Mouse (Mus musculus) forebrain, postnatal 0 days (tissue): ENCODE measurements around the gene Gh. TPM values are rescaled to one million over a fixed set of nuclear protein-coding genes. Genes with fewer than 3 reads are reported as not detected.
"Not testable (repeated sequence)": the region's sequence is repeated elsewhere in the genome, so short reads cannot be mapped to it uniquely, and the experiment has no call there.

Source experiments
- ATAC-seq: fragments of 200-750 bp; cut with Nextera tagmentation; 2 replicates; pipeline ENCODE4 v1.8.0; 2017; ENCODE audit warnings: mild to moderate bottlenecking, moderate library complexity
- DNase-seq: peaks from one replicate; pipeline ENCODE4 v3.0.0-alpha.2; 2015
- H3K27ac ChIP-seq: fragments of 300-500 bp; sonication (generic); 2 replicates; pipeline ENCODE4 v1.5.1; 2014; ENCODE audit warnings: low read depth, mild to moderate bottlenecking, antibody characterized with exemption, low read length, moderate library complexity, mixed read lengths
- H3K27me3 ChIP-seq: fragments of 300-500 bp; sonication (generic); 2 replicates; pipeline ENCODE4 v1.6.1; 2014; ENCODE audit warnings: mild to moderate bottlenecking, low read length, mixed read lengths; ENCODE audit not compliant: insufficient read depth
- H3K36me3 ChIP-seq: fragments of 300-500 bp; sonication (generic); 2 replicates; pipeline ENCODE4 v1.6.1; 2014; ENCODE audit warnings: mild to moderate bottlenecking, moderate library complexity; ENCODE audit not compliant: insufficient read depth
- H3K4me1 ChIP-seq: fragments of 300-500 bp; sonication (generic); 2 replicates; pipeline ENCODE4 v1.6.1; 2014; ENCODE audit warnings: antibody characterized with exemption; ENCODE audit not compliant: insufficient read depth
- H3K4me2 ChIP-seq: fragments of 300-500 bp; sonication (generic); 2 replicates; pipeline ENCODE4 v1.6.1; 2014; ENCODE audit warnings: low read depth, mild to moderate bottlenecking, moderate library complexity
- H3K4me3 ChIP-seq: fragments of 300-500 bp; sonication (generic); 2 replicates; pipeline ENCODE4 v1.5.1; 2014; ENCODE audit warnings: low read depth, low read length, mixed read lengths
- H3K9ac ChIP-seq: fragments of 300-500 bp; sonication (generic); 2 replicates; pipeline ENCODE4 v1.6.1; 2014; ENCODE audit warnings: mild to moderate bottlenecking
- H3K9me3 ChIP-seq: fragments of 300-500 bp; sonication (generic); 2 replicates; pipeline ENCODE4 v1.6.1; 2016; ENCODE audit warnings: low read length
- CTCF ChIP-seq: sonication (generic); IDR thresholded peaks from 2 replicates; pipeline ENCODE4 v1.5.1; 2016; ENCODE audit warnings: antibody characterized with exemption, control low read depth, low read depth
- WGBS: fragments of 180-500 bp; shearing (Covaris S2); extraction: QIAGEN DNeasy Blood & Tissue Kit; methylation state at CpG from one replicate; pipeline ENCODE4 v1.1.7; 2014; 5-methylcytosine and 5-hydroxymethylcytosine counted together
- polyA plus RNA-seq: library from polyadenylated mRNA; unstranded; fragments of >200 nt; fragmentation: Nextera tagmentation; extraction: Ambion mirVana; gene quantifications from 2 replicates; pipeline ENCODE4 v1.2.1, GENCODE M21; 2015
- total RNA-seq: library from RNA; depleted of rRNA; stranded (reverse); fragments of >200 nt; gene quantifications from 2 replicates; pipeline ENCODE4 v1.2.3, GENCODE M21; 2014; rRNA removed

Gene Gh
- total RNA-seq = not detected in 2 replicates
- polyA plus RNA-seq = not detected in 2 replicates

DNA sequence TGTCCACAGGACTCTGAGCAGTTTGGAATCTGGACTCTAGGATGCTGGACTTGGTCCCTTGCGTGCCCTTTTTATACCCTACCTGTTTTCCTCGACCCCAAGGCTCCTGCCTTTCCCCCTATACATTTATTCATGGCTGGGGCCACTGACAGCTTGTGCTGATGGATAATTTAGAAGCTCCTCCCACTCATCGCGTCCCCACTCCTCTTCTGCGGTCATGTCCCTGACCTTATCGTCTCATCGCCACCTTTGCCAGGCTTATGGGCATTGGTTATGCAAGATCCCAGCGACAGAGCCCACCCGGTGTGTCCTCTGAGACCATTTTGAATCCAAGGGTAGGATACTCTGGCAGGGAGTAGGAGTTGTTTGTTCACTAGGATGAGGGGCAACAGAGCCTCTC lies at the start of gene Gh:
Gene Gh, minus strand, starts transcription at position 101 of the 400 bp plus-strand sequence.
- DNase-seq = no peak
- no peak for TF ChIP-seq CTCF
- Histone ChIP-seq H3K4me2 (no peak within 1 kb of the TSS), H3K9ac (no peak within 1 kb of the TSS), H3K4me1 (no peaks in the 10 kb centered on the region), H3K9me3 (no peaks in the 10 kb centered on the region), H3K36me3 (no peaks in the 10 kb centered on the region), H3K27me3 (no peaks in the 10 kb centered on the region), H3K27ac (no peak within 1 kb of the TSS), H3K4me3 (no peak within 1 kb of the TSS)
- 85% methylated on average over 9 of the region's 9 CpGs for WGBS
- no peak for ATAC-seq

DNA sequence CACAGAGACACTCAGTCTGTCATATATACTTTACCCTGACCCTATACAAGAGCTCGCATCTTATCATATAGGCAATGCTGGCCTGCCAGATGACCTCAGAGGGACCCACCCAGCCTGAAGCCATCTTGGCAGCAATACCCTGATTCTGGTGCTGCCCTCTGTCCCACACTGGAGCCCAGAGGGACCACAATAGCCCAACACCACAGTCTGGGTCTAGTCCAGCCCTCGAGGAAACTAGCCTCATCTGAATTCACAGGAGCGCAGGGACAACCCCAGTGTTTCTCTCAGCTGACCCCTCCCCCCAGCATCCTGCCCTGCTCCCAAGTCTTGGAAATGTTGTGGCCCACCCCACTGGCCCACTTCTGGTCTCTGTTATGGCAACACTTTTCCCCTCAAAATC lies 49.6 kb upstream of the Gh start:
- no peaks in the 10 kb centered on the region for H3K9me3 ChIP-seq
- H3K9ac ChIP-seq = no peak overlapping the region
- DNase-seq = no peak
- H3K4me3 ChIP-seq = no peak overlapping the region
- no peak overlapping the region for H3K27ac ChIP-seq
- no peaks in the 10 kb centered on the region for H3K27me3 ChIP-seq
- no peaks in the 10 kb centered on the region for H3K36me3 ChIP-seq
- no peak overlapping the region for H3K4me2 ChIP-seq
- ATAC-seq = no peak
- no peaks in the 10 kb centered on the region for H3K4me1 ChIP-seq
- TF ChIP-seq CTCF = no peak
- 62% methylated on average over 3 of the region's 3 CpGs for WGBS

DNA sequence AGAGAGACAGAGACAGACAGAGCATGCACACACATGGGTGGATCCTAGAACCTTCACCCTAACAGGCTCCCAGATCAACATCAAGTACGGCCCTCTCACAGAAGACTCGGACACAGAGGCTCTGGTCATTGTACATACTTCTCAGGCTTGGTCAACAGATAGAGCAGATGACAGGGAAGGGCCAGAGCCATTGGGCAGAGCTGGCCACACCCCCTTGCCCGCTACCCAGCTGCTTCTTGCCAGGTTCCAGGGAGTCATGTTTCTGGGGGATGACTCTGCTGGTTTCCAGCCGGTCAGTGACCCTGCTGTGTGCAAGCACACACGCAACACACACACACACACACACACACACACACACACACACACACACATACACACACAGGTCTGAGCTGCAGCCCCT lies 49.2 kb upstream of the Gh start:
- Histone ChIP-seq H3K27ac (no peak overlapping the region), H3K27me3 (no peaks in the 10 kb centered on the region), H3K9ac (no peak overlapping the region), H3K4me3 (no peak overlapping the region), H3K36me3 (no peaks in the 10 kb centered on the region), H3K4me1 (no peaks in the 10 kb centered on the region), H3K9me3 (no peaks in the 10 kb centered on the region), H3K4me2 (no peak overlapping the region)
- DNase-seq = no peak
- WGBS = 56% methylated on average over 5 of the region's 5 CpGs
- ATAC-seq = no peak
- no peak for TF ChIP-seq CTCF

DNA sequence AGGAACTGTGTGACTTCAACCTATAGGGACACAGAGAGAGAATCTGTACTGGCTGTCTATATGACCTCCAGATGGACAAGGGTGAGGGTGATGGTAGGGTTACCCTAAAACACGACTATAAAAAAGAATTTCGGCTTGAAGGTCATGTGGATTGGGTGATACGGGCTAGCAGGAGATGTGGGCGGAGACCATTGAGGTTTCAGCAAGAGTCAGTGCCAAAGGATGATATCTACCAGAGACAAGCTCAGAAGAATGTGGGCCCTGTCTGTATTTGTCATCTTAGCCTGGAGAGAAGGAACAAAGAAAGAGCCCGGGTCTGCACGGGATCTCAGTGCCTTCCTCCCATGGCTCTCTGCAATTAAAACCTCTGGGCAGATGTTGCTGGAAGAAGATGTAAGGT lies 48.1 kb upstream of the Gh start:
- Histone ChIP-seq H3K4me1 (no peaks in the 10 kb centered on the region), H3K27me3 (no peaks in the 10 kb centered on the region), H3K4me3 (no peak overlapping the region), H3K9me3 (no peaks in the 10 kb centered on the region), H3K27ac (no peak overlapping the region), H3K9ac (no peak overlapping the region), H3K36me3 (no peaks in the 10 kb centered on the region), H3K4me2 (no peak overlapping the region)
- WGBS = 90% methylated on average over 6 of the region's 6 CpGs
- DNase-seq (no peak), ATAC-seq (no peak)
- no peak for TF ChIP-seq CTCF

DNA sequence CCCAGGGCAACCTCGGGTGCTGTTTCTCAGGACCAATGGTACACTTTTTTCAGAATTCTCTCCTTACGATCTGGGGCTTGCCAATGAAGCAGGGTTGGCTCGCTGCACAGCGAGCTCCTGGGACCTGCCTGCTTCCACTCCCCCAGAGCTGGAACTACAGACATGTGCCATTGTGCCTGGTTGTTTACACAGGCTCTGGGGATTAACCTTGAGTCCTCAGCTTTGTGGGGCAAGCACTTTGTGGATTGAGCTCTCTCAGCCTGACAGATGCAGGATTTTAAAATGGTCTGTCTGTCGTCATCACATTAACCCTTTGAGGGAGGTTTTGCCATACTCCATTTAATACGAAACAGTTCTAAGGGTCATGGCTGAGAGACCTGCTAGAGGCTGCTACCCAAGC lies 43.2 kb upstream of the Gh start:
- DNase-seq = no peak
- H3K4me3 ChIP-seq = no peak overlapping the region
- WGBS = 46% methylated on average over 6 of the region's 6 CpGs
- H3K9ac ChIP-seq = no peak overlapping the region
- H3K9me3 ChIP-seq = no peaks in the 10 kb centered on the region
- H3K36me3 ChIP-seq = no peaks in the 10 kb centered on the region
- H3K27ac ChIP-seq = no peak overlapping the region
- no peak overlapping the region for H3K4me2 ChIP-seq
- H3K27me3 ChIP-seq = no peaks in the 10 kb centered on the region
- no peak for TF ChIP-seq CTCF
- ATAC-seq = no peak
- no peaks in the 10 kb centered on the region for H3K4me1 ChIP-seq

DNA sequence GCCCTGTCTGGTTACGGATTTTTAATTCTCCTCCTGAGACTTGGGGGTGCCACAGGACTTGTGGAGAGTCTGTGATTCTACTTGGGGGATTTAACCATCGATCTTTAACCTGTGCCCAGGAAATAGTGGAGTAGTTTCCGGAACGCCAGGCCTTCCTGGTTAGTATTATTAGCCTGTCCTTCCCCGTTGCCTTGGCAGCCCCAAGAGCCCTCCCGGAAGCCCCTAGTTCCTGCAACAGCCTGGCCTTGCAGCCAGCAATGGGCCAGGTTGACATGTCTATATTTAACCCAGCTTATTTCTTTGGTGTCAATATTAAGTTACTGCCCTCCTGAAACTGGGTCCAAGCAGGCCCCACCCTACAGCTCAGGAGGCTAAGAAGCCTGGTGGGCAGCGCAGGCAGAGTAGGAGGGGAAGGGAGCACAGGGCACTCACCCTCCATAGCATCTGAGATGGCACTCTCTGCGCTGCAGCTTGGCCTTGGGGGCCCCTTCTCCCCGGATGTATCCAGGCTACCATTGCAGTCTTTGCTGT lies 39.4 kb upstream of the Gh start:
- ATAC-seq = no peak
- H3K9ac ChIP-seq = no peak overlapping the region
- H3K27me3 ChIP-seq = no peaks in the 10 kb centered on the region
- H3K4me2 ChIP-seq = no peak overlapping the region
- H3K4me3 ChIP-seq = no peak overlapping the region
- DNase-seq = no peak
- H3K27ac ChIP-seq = no peak overlapping the region
- H3K36me3 ChIP-seq = no peaks in the 10 kb centered on the region
- no peak for TF ChIP-seq CTCF
- 82% methylated on average over 9 of the region's 9 CpGs for WGBS
- H3K9me3 ChIP-seq = no peaks in the 10 kb centered on the region
- H3K4me1 ChIP-seq = no peaks in the 10 kb centered on the region

DNA sequence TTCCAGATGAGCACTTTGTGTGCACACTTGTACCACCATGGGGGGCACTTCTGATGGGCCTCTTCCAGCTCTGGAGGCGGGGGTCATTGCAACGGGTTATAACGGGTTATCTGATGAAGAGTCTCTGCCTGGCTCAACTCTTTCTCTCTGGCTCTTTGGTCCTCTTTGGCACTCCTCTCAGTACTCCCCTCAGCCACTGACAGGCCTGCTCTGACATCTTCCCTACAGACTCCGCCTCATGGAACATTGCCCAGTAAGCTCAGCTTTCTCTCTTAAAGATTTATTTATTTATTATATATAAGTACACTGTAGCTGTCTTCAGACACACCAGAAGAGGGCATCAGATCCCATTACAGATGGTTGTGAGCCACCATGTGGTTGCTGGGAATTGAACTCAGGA lies 37.7 kb upstream of the Gh start:
- H3K27ac ChIP-seq, DNase-seq, H3K27me3 ChIP-seq, H3K9me3 ChIP-seq, ATAC-seq, H3K4me2 ChIP-seq, H3K36me3 ChIP-seq, H3K9ac ChIP-seq, H3K4me3 ChIP-seq, H3K4me1 ChIP-seq: not testable (repeated sequence)
- 94% methylated on average over 4 of the region's 4 CpGs for WGBS

DNA sequence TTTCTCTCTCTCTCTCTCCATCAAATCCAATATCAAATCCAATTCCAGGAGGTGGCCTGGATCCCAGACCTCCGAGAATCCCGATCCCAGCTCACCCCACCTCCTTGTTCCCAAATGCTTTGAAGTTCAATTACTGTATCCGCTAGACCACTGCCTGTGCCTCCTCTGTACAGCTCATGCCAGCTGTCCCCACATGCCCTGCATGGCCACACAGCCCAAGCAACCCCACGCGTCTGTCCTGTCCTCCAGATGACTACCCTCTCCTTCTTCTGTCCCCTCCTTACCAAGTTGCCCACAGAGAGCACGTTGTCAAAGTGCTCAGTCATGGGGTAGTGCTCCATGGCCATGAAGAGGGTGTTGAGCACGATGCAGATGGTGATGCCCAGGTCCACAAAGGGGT lies 37.2 kb upstream of the Gh start:
- no peaks in the 10 kb centered on the region for H3K9me3 ChIP-seq
- H3K4me2 ChIP-seq = no peak overlapping the region
- TF ChIP-seq CTCF = no peak
- no peak overlapping the region for H3K27ac ChIP-seq
- WGBS = 70% methylated on average over 7 of the region's 7 CpGs
- H3K9ac ChIP-seq = no peak overlapping the region
- no peaks in the 10 kb centered on the region for H3K36me3 ChIP-seq
- no peaks in the 10 kb centered on the region for H3K27me3 ChIP-seq
- H3K4me1 ChIP-seq = no peaks in the 10 kb centered on the region
- H3K4me3 ChIP-seq = no peak overlapping the region
- ATAC-seq = no peak
- no peak for DNase-seq
